Mouse (Mus musculus): ENCODE measurements around the gene Cebpg.

DNA sequence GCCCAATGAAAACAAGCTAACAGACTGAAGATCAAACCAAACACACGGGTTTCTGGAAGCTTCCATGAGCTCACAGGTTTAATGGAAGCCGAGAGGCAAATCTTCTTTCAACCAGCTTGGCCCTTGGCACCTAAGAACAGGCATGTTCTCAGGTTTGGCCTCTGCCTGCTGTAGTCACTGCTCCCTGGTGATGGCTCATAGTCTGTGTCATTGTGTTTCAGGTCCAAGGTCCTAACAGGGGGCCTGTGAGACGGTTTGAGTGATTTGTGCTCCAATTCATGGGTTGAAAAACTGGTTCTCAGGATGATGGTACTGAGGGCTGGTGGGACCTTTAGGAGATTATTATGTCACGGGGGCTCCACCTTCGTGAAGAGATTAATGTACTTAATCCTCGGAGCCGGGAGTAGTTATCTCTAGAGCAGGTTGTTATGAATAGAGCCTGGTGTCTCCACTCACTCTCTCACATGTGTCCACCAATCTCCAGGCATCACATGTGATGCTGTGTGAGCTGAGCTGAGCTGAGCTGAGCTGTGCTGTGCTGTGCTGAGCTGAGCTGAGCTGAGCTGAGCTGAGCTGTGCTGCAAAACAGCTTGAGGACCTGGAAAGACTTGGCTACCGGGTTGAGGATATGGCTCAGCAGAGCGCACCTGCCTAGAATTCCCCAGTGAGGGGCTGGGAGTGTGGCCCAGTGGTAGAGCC is 25.2 kb upstream of the Cebpg start:
- TF ChIP-seq CTCF (IDR thresholded peaks at IDR 0.05; ENCODE audit: extremely low read depth, insufficient read depth, insufficient read length, insufficient replicate concordance) (no peak), POLR2A (IDR thresholded peaks at IDR 0.05; ENCODE audit: low read depth, low read length) (no peak)
